In the genomic region with DNA sequence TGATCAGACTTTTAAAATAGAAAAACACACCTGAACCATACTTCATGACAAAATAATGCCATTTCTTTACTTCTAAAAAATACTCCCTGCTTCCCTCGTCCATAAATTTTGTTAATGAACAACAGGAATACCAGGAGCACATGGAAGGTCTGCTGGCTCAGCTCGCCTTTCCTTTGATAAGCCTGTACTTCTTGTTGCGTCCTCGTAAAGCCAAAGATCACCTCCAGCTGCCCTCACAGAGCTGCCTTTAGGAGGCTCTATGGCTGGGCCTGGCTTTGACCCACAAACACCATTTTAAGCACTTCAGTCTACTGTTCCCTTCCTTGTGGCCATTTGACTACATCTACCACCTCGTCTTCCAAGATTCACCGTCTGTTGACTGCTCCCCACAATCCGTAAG, we compare ENCODE assay signal across 13 mouse cellular contexts.
"Had no signal": no experiment of that assay in that cellular context is flagged by ENCODE, and none has a peak within 500 bp of the region (broad histone marks: within the 10 kb centered on the region; RNA-seq: fewer than 3 reads in every experiment).

No protein-coding gene starts in this region.

- H3K36me3 ChIP-seq: liver, embryonic 15.5 days; neural tube, embryonic 13.5 days had no signal

- H3K9ac ChIP-seq: liver, embryonic 15.5 days; neural tube, embryonic 13.5 days had no signal

- H3K4me2 ChIP-seq: liver, embryonic 11.5 days; liver, embryonic 15.5 days; neural tube, embryonic 13.5 days had no signal

- ATAC-seq: lung, postnatal 0 days had no signal

- H3K27ac ChIP-seq: left cerebral cortex, adult 2 months; liver, embryonic 15.5 days; neural tube, embryonic 13.5 days had no signal

- H3K27me3 ChIP-seq: liver, embryonic 15.5 days; neural tube, embryonic 13.5 days had no signal

- DNase-seq: kidney, adult 18-20 months; kidney, postnatal 14 days; lung, adult 2 months; lung, postnatal 36 days; midbrain, embryonic 14.5 days; spleen, adult 18-20 months; thymus, adult 18-20 months; thymus, postnatal 14 days had no signal

- H3K9me3 ChIP-seq: liver, embryonic 15.5 days; neural tube, embryonic 13.5 days had no signal

- H3K4me1 ChIP-seq: liver, embryonic 15.5 days had no signal

- H3K4me3 ChIP-seq: left cerebral cortex, adult 2 months; liver, embryonic 15.5 days; neural tube, embryonic 13.5 days had no signal
